Mouse (Mus musculus): ENCODE results near the gene Ism2.

Ism2 gene

GRCm38 (mm10) chr12:87230379-87230895 is 69.1 kb downstream of the Ism2 start:
- no peak for DNase-seq (ENCODE audit: low read depth)

DNA sequence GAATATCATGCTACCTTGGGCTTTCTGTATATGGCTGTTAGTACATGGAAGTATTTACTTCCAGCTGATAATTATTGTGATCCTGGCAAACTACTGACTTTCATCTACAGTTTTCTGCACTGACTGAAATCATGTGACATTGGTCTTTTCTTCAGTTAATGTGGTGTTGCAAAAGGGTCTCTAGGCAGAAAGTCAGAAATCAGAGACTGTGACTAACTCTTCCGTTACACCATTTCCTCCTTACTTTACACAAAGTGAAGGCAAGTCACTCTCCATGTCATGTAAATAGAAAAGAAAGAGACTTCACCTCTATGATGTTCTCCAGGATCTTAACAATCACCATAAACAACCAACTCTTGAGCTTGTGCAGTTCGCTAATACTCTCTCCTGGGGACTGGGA is 69.9 kb downstream of the Ism2 start:
- DNase-seq (ENCODE audit: low read depth): no peak
